ENCODE assay signal across 24 mouse cellular contexts in genomic region chr5:114935838-114936237, GRCm38 (mm10). TPM values are rescaled to one million over a fixed set of nuclear protein-coding genes. Genes with fewer than 3 reads are reported as not detected.
A peak's percentile ranks its signal among the peaks of the same experiment; 100 is the strongest.
DNase-seq lines count a peak whose midpoint lies in the region; ATAC-seq lines count a peak whose summit lies in the region.
"Had no signal": no experiment of that assay in that cellular context is flagged by ENCODE, and none has a peak within 500 bp of the region (broad histone marks: within the 10 kb centered on the region; RNA-seq: fewer than 3 reads in every experiment).

No protein-coding gene starts in this region.

- H3K36me3 ChIP-seq in limb, embryonic 12.5 days: no peaks in the 10 kb centered on the region
- H3K36me3 ChIP-seq in limb, embryonic 10.5 days: no peaks in the 10 kb centered on the region
- no peaks in the 10 kb centered on the region for H3K36me3 ChIP-seq in neural tube, embryonic 11.5 days (ENCODE audit: control insufficient read depth, insufficient read depth, low read length)
- H3K36me3 ChIP-seq: hindbrain, embryonic 15.5 days; midbrain, embryonic 12.5 days; neural tube, embryonic 12.5 days had no signal

- 0 out of 2 replicates have a peak, but pooled peaks have one; percentile 24 for ATAC-seq in limb, embryonic 12.5 days (ENCODE audit: insufficient number of reproducible peaks, insufficient read depth, low FRiP score, low TSS enrichment, low read depth)
- ATAC-seq in neural tube, embryonic 11.5 days (ENCODE audit: insufficient read depth, low FRiP score, low TSS enrichment): no peak
- ATAC-seq in monocyte, adult 5-6 weeks (replicated peaks; ENCODE audit: insufficient number of reproducible peaks, low FRiP score, low TSS enrichment, poor library complexity, severe bottlenecking): no peak
- ATAC-seq: activated CD4-positive, CD25-positive, alpha-beta regulatory T cell, adult 4 months had no signal

- peaks cover 4% of the 10 kb centered on the region; the same call in 1 of the 2 replicates for H3K4me1 ChIP-seq in limb, embryonic 12.5 days (replicated peaks)
- H3K4me1 ChIP-seq in limb, embryonic 10.5 days: no peaks in the 10 kb centered on the region
- H3K4me1 ChIP-seq in neural tube, embryonic 11.5 days (ENCODE audit: control insufficient read depth, insufficient read depth, low read length): no peaks in the 10 kb centered on the region

- no peaks in the 10 kb centered on the region; the same call in 1 of the 2 replicates for H3K27me3 ChIP-seq in limb, embryonic 12.5 days
- no peaks in the 10 kb centered on the region for H3K27me3 ChIP-seq in limb, embryonic 10.5 days (ENCODE audit: low read depth, poor library complexity, severe bottlenecking)
- H3K27me3 ChIP-seq in neural tube, embryonic 11.5 days (ENCODE audit: control insufficient read depth, insufficient read depth, low read length): no peaks in the 10 kb centered on the region
- H3K27me3 ChIP-seq: hindbrain, embryonic 15.5 days; midbrain, embryonic 12.5 days; neural tube, embryonic 12.5 days had no signal

- peaks cover 4% of the 10 kb centered on the region; the same call in 1 of the 2 replicates for H3K9me3 ChIP-seq in limb, embryonic 12.5 days
- H3K9me3 ChIP-seq in limb, embryonic 10.5 days (replicated peaks): no peaks in the 10 kb centered on the region
- no peaks in the 10 kb centered on the region for H3K9me3 ChIP-seq in neural tube, embryonic 11.5 days (ENCODE audit: control insufficient read depth, low read length)
- H3K9me3 ChIP-seq: hindbrain, embryonic 15.5 days; neural tube, embryonic 12.5 days had no signal

- H3K4me3 ChIP-seq in limb, embryonic 12.5 days (replicated peaks): no peak overlapping the region
- H3K4me3 ChIP-seq in limb, embryonic 10.5 days: no peak overlapping the region
- no peak overlapping the region for H3K4me3 ChIP-seq in neural tube, embryonic 11.5 days (ENCODE audit: low read depth, low read length)
- H3K4me3 ChIP-seq: hindbrain, embryonic 15.5 days; midbrain, embryonic 12.5 days; neural tube, embryonic 12.5 days had no signal

- H3K4me2 ChIP-seq in limb, embryonic 12.5 days: no peak overlapping the region
- H3K4me2 ChIP-seq in neural tube, embryonic 11.5 days (ENCODE audit: low read depth): no peak overlapping the region
- H3K4me2 ChIP-seq: hindbrain, embryonic 15.5 days; midbrain, embryonic 12.5 days; neural tube, embryonic 12.5 days had no signal

- DNase-seq in cerebellum, postnatal 10 days: peak; percentile 44 to 50
- no peak for DNase-seq in cerebellum, adult 11 months
- no peak for DNase-seq in limb, embryonic 10.5 days (ENCODE audit: low spot score)
- DNase-seq in embryo, embryonic 10.5 days (ENCODE audit: low spot score): peak; percentile 43
- DNase-seq in neural tube, embryonic 11.5 days (ENCODE audit: low spot score): peak; percentile 48
- DNase-seq in adrenal gland, adult 18-20 months (ENCODE audit: low spot score in 2 of 2): no peak
- DNase-seq: cerebellum, adult 9-11 months; gastrocnemius, postnatal 14 days; kidney, adult 2 months; kidney, postnatal 25 days; lung, adult 2 months; lung, postnatal 36 days; right cerebral cortex, postnatal 14 days had no signal

- 22% methylated on average over 3 of the region's 3 CpGs for WGBS in limb, embryonic 12.5 days
- WGBS in limb, embryonic 10.5 days: 25% methylated on average over 3 of the region's 3 CpGs
- 15% methylated on average over 3 of the region's 3 CpGs for WGBS in neural tube, embryonic 11.5 days

- no peak overlapping the region for H3K9ac ChIP-seq in limb, embryonic 12.5 days (replicated peaks)
- no peak overlapping the region for H3K9ac ChIP-seq in neural tube, embryonic 11.5 days (ENCODE audit: low read length)
- H3K9ac ChIP-seq: hindbrain, embryonic 15.5 days; midbrain, embryonic 12.5 days; neural tube, embryonic 12.5 days had no signal

- no peak overlapping the region for H3K27ac ChIP-seq in limb, embryonic 12.5 days
- H3K27ac ChIP-seq in limb, embryonic 10.5 days: no peak overlapping the region
- H3K27ac ChIP-seq in neural tube, embryonic 11.5 days (ENCODE audit: low read depth, low read length): 0 out of 2 replicates have a peak overlapping the region, but pooled peaks have one; percentile 27
- H3K27ac ChIP-seq: hindbrain, embryonic 15.5 days; midbrain, embryonic 12.5 days; neural tube, embryonic 12.5 days; stomach, postnatal 0 days had no signal

RNA-seq across cellular contexts. Expression of gene 2210016L21Rik, which starts 6.1 kb away (rescaled TPM):
- 65.0 and 67.4 TPM in 2 replicates for polyA plus RNA-seq in limb, embryonic 12.5 days (2016; fragmentation: Nextera tagmentation; extraction: Ambion mirVana)
- polyA plus RNA-seq in limb, embryonic 10.5 days (2016; fragmentation: Nextera tagmentation; extraction: Ambion mirVana): 42.3 and 48.6 TPM in 2 replicates
- 47.2 and 48.8 TPM in 2 replicates for polyA plus RNA-seq in neural tube, embryonic 11.5 days (2014; fragmentation: Nextera tagmentation; extraction: Ambion mirVana)
- 4.2 to 13.3 TPM (median 8.5 TPM) in 3 replicates for total RNA-seq in monocyte, adult 5-6 weeks (2017)
- 10 to 100 TPM; 36.7 to 39.0 TPM for total RNA-seq in adrenal gland, adult 18-20 months (2021)

RNA-seq across cellular contexts. Expression of gene Oasl1, which starts 12.8 kb away (rescaled TPM):
- 0.67 and 0.73 TPM in 2 replicates for polyA plus RNA-seq in limb, embryonic 12.5 days (2016; fragmentation: Nextera tagmentation; extraction: Ambion mirVana)
- 0.09 and 0.24 TPM in 2 replicates for polyA plus RNA-seq in limb, embryonic 10.5 days (2016; fragmentation: Nextera tagmentation; extraction: Ambion mirVana)
- 0.20 TPM in 1 of 2 replicates, not detected in the other for polyA plus RNA-seq in neural tube, embryonic 11.5 days (2014; fragmentation: Nextera tagmentation; extraction: Ambion mirVana)
- 0.95 to 2.6 TPM (median 1.5 TPM) in 3 replicates for total RNA-seq in monocyte, adult 5-6 weeks (2017)
- 1 to 10 TPM in 1 of 2 experiments, under 1 TPM in 1; 0.74 to 1.2 TPM for total RNA-seq in adrenal gland, adult 18-20 months (2021)
- total RNA-seq: gastrocnemius, postnatal 14 days; left cerebral cortex, postnatal 14 days had no signal

RNA-seq across cellular contexts. Expression of gene Hnf1a, which starts 35.1 kb away (rescaled TPM):
- not detected in 2 replicates for polyA plus RNA-seq in limb, embryonic 12.5 days (2016; fragmentation: Nextera tagmentation; extraction: Ambion mirVana)
- 0.09 and 0.11 TPM in 2 replicates for polyA plus RNA-seq in limb, embryonic 10.5 days (2016; fragmentation: Nextera tagmentation; extraction: Ambion mirVana)
- polyA plus RNA-seq in neural tube, embryonic 11.5 days (2014; fragmentation: Nextera tagmentation; extraction: Ambion mirVana): not detected in 2 replicates
- total RNA-seq in monocyte, adult 5-6 weeks (2017): not detected in 3 replicates
- not detected for total RNA-seq in adrenal gland, adult 18-20 months (2021)
- total RNA-seq: gastrocnemius, postnatal 14 days; heart, adult 8-10 months; layer of hippocampus, postnatal 10 days; left cerebral cortex, postnatal 14 days had no signal
- polyA plus RNA-seq: embryonic facial prominence, embryonic 11.5 days; lung, adult 2 months had no signal

RNA-seq across cellular contexts. Expression of gene Oasl2, which starts 39.1 kb away (rescaled TPM):
- polyA plus RNA-seq in limb, embryonic 12.5 days (2016; fragmentation: Nextera tagmentation; extraction: Ambion mirVana): 0.74 and 1.2 TPM in 2 replicates
- 1.5 and 2.0 TPM in 2 replicates for polyA plus RNA-seq in limb, embryonic 10.5 days (2016; fragmentation: Nextera tagmentation; extraction: Ambion mirVana)
- 0.81 and 1.8 TPM in 2 replicates for polyA plus RNA-seq in neural tube, embryonic 11.5 days (2014; fragmentation: Nextera tagmentation; extraction: Ambion mirVana)
- total RNA-seq in monocyte, adult 5-6 weeks (2017): 10.6 to 17.9 TPM (median 14.4 TPM) in 3 replicates
- 10 to 100 TPM in 1 of 2 experiments, 1 to 10 TPM in 1; 9.9 to 10.4 TPM for total RNA-seq in adrenal gland, adult 18-20 months (2021)

Comparison
In these comparisons a context has a peak if more than half of its experiments do, and no peak if none do; other contexts are left out.
1. DNase-seq: peak in cerebellum, postnatal 10 days (2 of 2), embryo, embryonic 10.5 days (single experiment) and neural tube, embryonic 11.5 days (single experiment); none in cerebellum, adult 11 months (single experiment), limb, embryonic 10.5 days (single experiment) and adrenal gland, adult 18-20 months (0 of 2).